Mouse (Mus musculus) ES-Bruce4 (cell line): ENCODE measurements around the gene Nell2. TPM values are rescaled to one million over a fixed set of nuclear protein-coding genes. Genes with fewer than 3 reads are reported as not detected.

ENCODE experiments used
- H3K27ac ChIP-seq: 2 replicates; pipeline ENCODE4 v1.5.1; 2012; ENCODE audit warnings: low read length, inconsistent platforms; ENCODE audit not compliant: insufficient read depth
- H3K27me3 ChIP-seq: 2 replicates; pipeline ENCODE4 v1.6.1; 2012; ENCODE audit warnings: mild to moderate bottlenecking, low read length, inconsistent platforms; ENCODE audit not compliant: control insufficient read depth, poor library complexity, insufficient read depth, severe bottlenecking
- H3K36me3 ChIP-seq: 2 replicates; pipeline ENCODE4 v1.6.1; 2012; ENCODE audit warnings: inconsistent platforms, mild to moderate bottlenecking, low read length, moderate library complexity; ENCODE audit not compliant: control insufficient read depth, poor library complexity, insufficient read depth, severe bottlenecking
- H3K4me1 ChIP-seq: one replicate; pipeline ENCODE4 v1.8.1; 2011; ENCODE audit warnings: low read length; ENCODE audit not compliant: control insufficient read depth, insufficient read depth
- H3K4me3 ChIP-seq: 2 replicates; pipeline ENCODE4 v1.5.1; 2011; ENCODE audit warnings: low read depth, mild to moderate bottlenecking, low read length
- H3K9ac ChIP-seq: 2 replicates; pipeline ENCODE4 v1.6.1; 2012; ENCODE audit warnings: low read depth, mild to moderate bottlenecking, inconsistent platforms; ENCODE audit not compliant: poor library complexity, severe bottlenecking
- H3K9me3 ChIP-seq: replicated peaks from 2 replicates; pipeline ENCODE4 v1.6.1; 2012; ENCODE audit warnings: mild to moderate bottlenecking, low read length, inconsistent platforms; ENCODE audit not compliant: control insufficient read depth, poor library complexity, insufficient read depth, severe bottlenecking
- CTCF ChIP-seq: IDR thresholded peaks from one replicate; pipeline ENCODE4 v1.8.1; 2011; ENCODE audit warnings: low read depth, low read length
- EP300 ChIP-seq: IDR thresholded peaks from 2 replicates; pipeline ENCODE4 v1.6.1; 2011; ENCODE audit warnings: low read depth, low read length; ENCODE audit not compliant: insufficient read depth
- POLR2A ChIP-seq: IDR thresholded peaks from one replicate; pipeline ENCODE4 v1.8.1; 2011; ENCODE audit warnings: low read length; ENCODE audit not compliant: insufficient read depth
- polyA plus RNA-seq: library from polyadenylated mRNA; stranded (reverse); fragments of >200 nt; gene quantifications from 2 replicates; pipeline ENCODE4 v1.2.4, GENCODE M21; 2011; ENCODE audit warnings: low read depth; ENCODE audit not compliant: missing spikeins, insufficient read depth, insufficient read length

The Nell2 gene
- polyA plus RNA-seq, 1 experiment = 0.31 TPM

DNA sequence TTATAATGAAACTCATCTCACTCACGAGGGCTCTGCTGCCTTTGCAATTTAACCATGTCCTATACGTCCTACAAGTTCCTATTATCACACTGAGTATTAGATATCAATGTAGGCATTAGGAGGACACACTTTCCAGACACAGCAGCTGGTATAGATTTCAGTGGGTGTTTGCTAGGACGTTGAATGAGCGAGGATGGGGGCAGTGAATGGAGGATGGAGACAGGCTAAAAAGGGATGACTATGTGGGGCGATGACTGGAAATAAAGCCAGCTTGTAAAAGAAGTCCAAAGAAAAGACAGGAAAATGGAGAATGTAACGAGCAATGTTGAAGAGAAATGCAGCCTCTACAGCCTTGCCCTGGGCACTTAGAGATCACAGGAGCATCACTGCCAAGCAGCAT lies 14.3 kb upstream of the Nell2 start:
- TF ChIP-seq EP300 = no peak
- no peak for TF ChIP-seq POLR2A
- TF ChIP-seq CTCF = no peak
- no peaks in the 10 kb centered on the region for H3K9me3 ChIP-seq

DNA sequence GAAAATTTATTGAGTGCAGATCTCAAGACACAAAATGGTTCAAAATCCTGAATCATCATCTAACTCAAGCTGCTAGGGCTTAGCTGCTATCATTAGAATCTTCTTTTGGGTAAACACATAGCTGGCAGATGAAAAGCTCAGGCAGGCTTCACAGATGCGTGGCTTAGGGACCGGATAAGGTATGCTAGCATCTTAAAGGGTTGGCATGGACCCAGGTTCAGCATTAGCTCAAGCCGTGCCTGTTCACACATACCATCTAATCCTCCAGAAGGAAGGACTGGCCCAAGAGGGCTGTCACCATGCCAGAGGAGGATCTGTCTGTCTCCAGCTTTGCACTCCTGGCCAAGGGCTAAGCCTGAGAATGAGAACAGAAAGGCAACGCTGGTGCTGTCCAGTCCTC lies 8.4 kb upstream of the Nell2 start:
- no peak for TF ChIP-seq EP300
- no peak for TF ChIP-seq CTCF
- TF ChIP-seq POLR2A = no peak
- no peak overlapping the region for H3K27ac ChIP-seq
- no peaks in the 10 kb centered on the region for H3K4me1 ChIP-seq
- H3K4me3 ChIP-seq = no peak overlapping the region
- H3K9me3 ChIP-seq = no peaks in the 10 kb centered on the region
- H3K9ac ChIP-seq = no peak overlapping the region
- no peaks in the 10 kb centered on the region for H3K36me3 ChIP-seq
- no peaks in the 10 kb centered on the region for H3K27me3 ChIP-seq

More for the DNA sequence above, 14.3 kb upstream of the Nell2 start:
- Histone ChIP-seq H3K27ac (no peak overlapping the region), H3K27me3 (no peaks in the 10 kb centered on the region), H3K4me3 (no peak overlapping the region), H3K9ac (no peak overlapping the region), H3K4me1 (no peaks in the 10 kb centered on the region), H3K36me3 (no peaks in the 10 kb centered on the region)

DNA sequence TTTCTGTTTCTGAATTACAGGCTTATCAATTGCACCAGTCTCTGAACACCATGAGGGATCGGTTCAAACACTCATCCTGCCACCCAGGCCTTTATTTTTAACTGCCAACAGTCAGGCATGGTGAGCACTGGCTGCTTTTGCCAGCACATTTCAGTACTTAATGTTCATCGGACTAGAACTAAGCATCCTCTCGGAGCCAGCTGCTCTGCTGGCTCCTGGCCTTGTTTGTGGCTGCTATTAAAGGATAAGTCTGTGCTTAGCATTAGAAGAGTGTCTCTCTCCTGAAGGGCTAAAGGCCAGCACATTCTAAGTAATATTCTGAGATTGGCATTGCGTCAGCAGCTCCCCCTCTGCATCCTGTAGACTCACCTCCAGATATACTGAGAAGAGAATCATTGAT lies 7.9 kb upstream of the Nell2 start:
- TF ChIP-seq EP300 (no peak), POLR2A (no peak), CTCF (no peak)
- Histone ChIP-seq H3K27me3 (no peaks in the 10 kb centered on the region), H3K9me3 (no peaks in the 10 kb centered on the region), H3K27ac (no peak overlapping the region), H3K4me1 (no peaks in the 10 kb centered on the region), H3K36me3 (no peaks in the 10 kb centered on the region), H3K9ac (no peak overlapping the region), H3K4me3 (no peak overlapping the region)

DNA sequence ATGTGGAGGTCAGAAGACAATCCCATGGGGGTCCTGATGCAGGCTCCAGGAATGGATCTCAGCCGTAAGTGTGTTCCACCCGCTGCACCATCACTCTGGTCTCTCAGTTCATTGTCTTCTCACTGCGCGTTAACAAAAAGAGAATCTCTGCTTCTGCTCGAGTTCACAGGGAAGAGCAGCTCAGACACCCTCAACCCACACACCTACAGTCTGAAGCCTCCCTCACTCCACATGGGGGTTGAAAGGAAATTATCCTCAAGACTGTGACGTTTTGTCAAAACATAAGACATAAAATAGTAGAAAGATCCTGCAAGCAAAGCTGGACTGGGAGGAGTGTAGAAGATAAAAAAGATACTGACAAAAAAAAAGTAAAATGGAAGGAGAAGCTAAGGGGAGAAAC lies 6.3 kb upstream of the Nell2 start:
- H3K27ac ChIP-seq = no peak overlapping the region
- no peak overlapping the region for H3K4me3 ChIP-seq
- no peaks in the 10 kb centered on the region for H3K9me3 ChIP-seq
- H3K27me3 ChIP-seq = no peaks in the 10 kb centered on the region
- H3K36me3 ChIP-seq = no peaks in the 10 kb centered on the region
- H3K9ac ChIP-seq = no peak overlapping the region
- H3K4me1 ChIP-seq = no peaks in the 10 kb centered on the region
- no peak for TF ChIP-seq POLR2A
- TF ChIP-seq CTCF = no peak
- TF ChIP-seq EP300 = no peak

DNA sequence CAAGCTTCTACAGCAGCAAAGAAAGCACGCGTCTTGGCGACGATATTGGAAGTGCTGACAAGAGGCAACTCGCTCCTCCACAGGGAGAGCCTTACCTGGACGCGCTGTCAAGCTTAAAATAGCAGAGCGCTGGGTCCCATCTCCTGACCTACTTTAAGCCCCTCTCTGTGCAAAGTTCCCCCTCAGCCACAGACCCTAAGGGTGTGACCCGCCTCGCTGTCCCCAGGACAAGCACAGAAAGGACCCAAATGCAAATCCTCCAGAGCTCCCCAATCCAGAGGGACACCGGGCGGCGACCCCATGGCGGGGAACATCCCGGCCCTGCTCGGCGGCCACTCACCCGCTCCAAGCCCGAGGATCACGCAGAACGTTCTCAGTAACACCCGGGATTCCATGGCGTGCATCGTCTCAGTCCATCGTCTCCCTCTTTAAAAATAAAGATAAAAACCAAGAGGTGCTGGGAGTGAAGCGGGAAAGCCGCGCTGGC lies 855 bp downstream of the Nell2 start:
- TF ChIP-seq POLR2A (no peak), EP300 (no peak), CTCF (no peak)

DNA sequence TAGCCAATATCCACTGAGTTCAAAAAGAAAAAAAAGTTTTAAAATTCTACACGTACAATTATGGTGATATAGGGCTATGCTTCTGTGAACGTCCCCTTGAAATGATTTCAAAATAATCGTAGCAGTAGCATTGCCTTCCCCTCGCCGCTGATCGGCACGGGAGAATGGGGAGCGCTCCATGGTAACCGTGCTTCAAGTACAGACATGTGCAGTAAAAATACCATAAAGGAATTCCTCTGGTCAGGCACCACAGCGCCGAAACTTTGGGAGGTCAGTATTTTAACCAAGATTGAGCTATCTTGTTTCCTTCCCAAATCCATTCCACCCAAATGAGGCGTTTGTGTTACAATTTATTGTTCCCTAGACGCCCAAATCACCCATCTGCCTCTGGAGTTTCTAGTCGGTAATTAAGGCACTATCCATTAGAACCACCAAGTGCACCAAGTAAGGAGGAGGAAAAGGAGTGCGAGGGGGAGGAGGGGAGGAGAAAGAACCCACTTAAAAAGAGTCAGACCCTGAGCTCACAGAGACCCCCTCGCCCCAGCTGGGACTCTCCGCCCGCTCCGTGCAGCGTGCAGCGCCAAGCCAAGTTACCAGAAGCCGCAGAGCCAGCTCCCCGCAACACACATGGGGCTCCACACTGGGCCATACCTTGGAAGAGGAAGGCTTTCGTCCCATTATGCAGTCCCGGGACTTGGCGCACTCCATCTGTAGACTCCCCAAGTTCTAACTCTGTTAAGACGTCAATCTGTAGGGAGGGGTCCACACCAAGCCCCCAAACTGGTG lies 1.5 kb downstream of the Nell2 start:
- Histone ChIP-seq H3K9ac (no peak overlapping the region), H3K36me3 (no peaks in the 10 kb centered on the region), H3K4me1 (no peaks in the 10 kb centered on the region), H3K27ac (no peak overlapping the region), H3K4me3 (peak overlapping the region; percentile 70; the same call in 1 of the 2 replicates), H3K9me3 (no peaks in the 10 kb centered on the region), H3K27me3 (peaks cover 16% of the 10 kb centered on the region)
- TF ChIP-seq CTCF (no peak), POLR2A (no peak), EP300 (no peak)

More for the DNA sequence above, 855 bp downstream of the Nell2 start:
- Histone ChIP-seq H3K4me1 (no peaks in the 10 kb centered on the region), H3K27ac (no peak overlapping the region), H3K4me3 (peak overlapping the region; percentile 70), H3K9me3 (no peaks in the 10 kb centered on the region), H3K9ac (peak overlapping the region; percentile 37; the same call in 1 of the 2 replicates), H3K27me3 (peaks cover 16% of the 10 kb centered on the region), H3K36me3 (no peaks in the 10 kb centered on the region)
